Mouse (Mus musculus): Measurements from ENCODE around the gene Slc5a1. TPM values are rescaled to one million over a fixed set of nuclear protein-coding genes. Genes with fewer than 3 reads are reported as not detected.

Slc5a1 gene
- polyA plus RNA-seq (2012; rRNA removed) = 214 and 643 TPM in 2 replicates

DNA sequence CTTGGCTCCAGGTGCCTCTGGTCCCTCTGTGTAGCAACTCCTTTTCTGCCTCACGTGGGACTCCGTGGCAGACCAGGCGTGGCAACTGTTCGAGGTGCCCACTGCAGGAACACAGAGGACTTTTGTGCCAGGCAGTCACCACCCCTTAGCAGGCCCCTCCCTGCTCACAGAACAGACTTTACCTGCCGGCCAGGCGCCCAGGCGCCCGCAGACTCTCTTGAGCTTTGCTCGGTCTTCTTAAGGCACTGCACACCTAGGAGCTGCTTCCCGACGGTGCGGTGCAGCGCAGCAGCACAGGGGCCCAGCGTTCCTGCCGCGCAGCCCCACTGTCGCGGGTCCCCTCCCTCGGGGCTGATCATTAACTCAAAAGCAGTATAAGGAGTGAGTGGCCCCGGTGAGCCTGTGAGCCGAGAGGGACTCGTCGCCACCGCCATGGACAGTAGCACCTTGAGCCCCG is at the start of gene Slc5a1:
Gene Slc5a1, plus strand, starts transcription at position 195 of the 457 bp plus-strand sequence.
- no peak for DNase-seq (ENCODE audit: low read depth, low spot score)
- WGBS = 6% methylated on average over 25 of the region's 25 CpGs

- WGBS = 75% methylated on average over 10 of the region's 10 CpGs
- DNase-seq (ENCODE audit: low read depth, low spot score) = no peak
These were observed 47.8 kb upstream of the Slc5a1 start for GRCm38 (mm10) chr5:33056126-33056765.

- DNase-seq (ENCODE audit: low read depth, low spot score) = no peak
These were observed 33.9 kb upstream of the Slc5a1 start for GRCm38 (mm10) chr5:33070071-33070470.

DNA sequence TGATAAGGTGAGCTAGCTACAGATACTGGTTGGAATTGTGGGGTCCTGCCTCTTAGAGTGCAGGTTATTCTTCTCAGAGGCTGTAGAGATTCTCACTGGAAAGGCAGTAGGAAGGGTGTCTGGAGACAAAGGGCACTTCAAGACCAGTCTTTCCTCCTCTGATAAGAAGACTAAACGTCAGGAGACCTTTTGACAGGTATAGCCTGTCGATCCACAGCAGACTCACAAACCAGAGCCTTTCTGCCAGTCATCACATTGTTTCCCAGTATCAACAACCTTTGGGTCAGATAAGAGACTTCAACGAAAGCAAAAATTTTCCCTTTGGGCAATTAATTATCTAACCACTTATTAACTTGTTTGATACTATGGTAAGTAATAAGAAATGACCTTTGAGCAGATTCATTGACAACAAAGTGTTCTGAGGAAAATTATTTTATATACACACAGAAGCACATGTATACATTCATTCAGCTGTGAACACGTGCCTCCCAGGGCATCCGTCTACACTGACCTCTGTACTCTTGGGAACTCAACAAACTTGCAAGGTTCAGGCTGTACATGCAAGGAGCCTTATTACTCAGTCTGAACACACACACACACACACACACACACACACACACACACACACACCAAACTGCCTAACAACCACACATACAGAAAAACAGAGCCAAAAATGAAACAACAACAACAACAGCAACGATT is 27.4 kb upstream of the Slc5a1 start:
- no peak for DNase-seq (ENCODE audit: low read depth, low spot score)
- WGBS = 44% methylated on average over 6 of the region's 6 CpGs

GRCm38 (mm10) chr5:33082896-33083295 is 21.1 kb upstream of the Slc5a1 start:
- no peak for DNase-seq (ENCODE audit: low read depth, low spot score)
- WGBS = 70% methylated on average over 1 of the region's 1 CpGs

DNA sequence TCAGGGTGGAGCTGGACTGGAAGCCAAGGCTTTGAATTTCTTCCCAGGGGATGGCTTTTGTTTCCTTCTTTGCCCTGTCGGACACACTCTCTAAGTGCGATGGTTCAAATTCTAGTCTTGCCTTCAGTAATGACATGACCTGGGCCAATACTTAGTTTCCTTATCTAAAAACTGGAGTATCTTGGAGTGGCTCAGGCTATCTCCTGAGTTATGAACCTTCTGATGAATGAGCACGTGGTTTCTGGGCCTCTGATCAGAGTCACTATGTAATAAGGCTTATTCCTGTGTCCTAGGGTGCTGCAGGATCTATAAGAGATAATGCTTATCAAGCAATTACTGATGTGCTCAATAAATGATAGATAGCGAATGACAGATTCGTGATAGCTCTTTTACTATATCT is 19.4 kb upstream of the Slc5a1 start:
- DNase-seq (ENCODE audit: low read depth, low spot score) = no peak
- 90% methylated on average over 5 of the region's 5 CpGs for WGBS

- WGBS = 48% methylated on average over 6 of the region's 6 CpGs
These were observed 12.7 kb upstream of the Slc5a1 start for GRCm38 (mm10) chr5:33091342-33091741.

GRCm38 (mm10) chr5:33095315-33095714 is 8.7 kb upstream of the Slc5a1 start:
- WGBS = 82% methylated on average over 4 of the region's 4 CpGs
- no peak for DNase-seq (ENCODE audit: low read depth, low spot score)

More at GRCm38 (mm10) chr5:33091342-33091741, 12.7 kb upstream of the Slc5a1 start:
- no peak for DNase-seq (ENCODE audit: low read depth, low spot score)

DNA sequence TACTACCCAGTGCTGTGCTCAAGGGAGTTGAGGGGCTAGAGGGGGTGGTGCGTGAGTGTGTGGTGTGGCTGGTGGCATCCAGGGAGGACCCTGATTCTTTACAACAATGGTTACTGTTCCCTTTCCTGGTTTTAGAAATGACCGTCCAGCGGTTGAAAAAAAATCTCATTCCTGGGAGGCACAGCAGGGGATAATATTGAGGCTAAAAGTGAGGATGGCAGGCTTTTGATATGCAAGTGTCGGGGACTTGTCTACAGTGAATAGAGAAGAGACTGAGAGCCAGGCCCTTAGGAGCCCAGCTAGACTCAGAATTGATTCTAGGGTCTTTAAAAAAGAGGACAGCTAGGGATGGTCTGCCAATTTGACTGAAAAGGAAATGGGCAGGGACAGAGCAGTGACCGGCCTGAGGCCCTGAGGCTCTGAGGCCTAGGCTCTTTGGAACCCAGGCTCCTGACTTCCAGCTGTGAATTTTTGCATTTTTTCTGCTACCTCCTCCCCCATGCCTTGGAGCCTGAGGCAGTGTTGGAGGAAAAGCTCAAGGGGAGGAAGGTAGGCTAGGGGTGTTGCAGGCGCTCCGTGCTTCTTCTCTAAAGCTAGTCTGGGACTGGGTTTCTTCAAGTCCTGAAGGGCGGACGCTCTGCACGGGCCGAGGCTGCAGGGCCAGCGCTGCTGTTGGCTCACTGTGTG is 1.5 kb upstream of the Slc5a1 start:
- 79% methylated on average over 12 of the region's 12 CpGs for WGBS

GRCm38 (mm10) chr5:33104876-33105275 is 857 bp downstream of the Slc5a1 start:
- peak; percentile 87 for DNase-seq (ENCODE audit: low read depth, low spot score)
- whole genome bisulfite sequencing = 23% methylated on average over 1 of the region's 1 CpGs

More for the DNA sequence above, 1.5 kb upstream of the Slc5a1 start:
- DNase-seq (ENCODE audit: low read depth, low spot score) = no peak

DNA sequence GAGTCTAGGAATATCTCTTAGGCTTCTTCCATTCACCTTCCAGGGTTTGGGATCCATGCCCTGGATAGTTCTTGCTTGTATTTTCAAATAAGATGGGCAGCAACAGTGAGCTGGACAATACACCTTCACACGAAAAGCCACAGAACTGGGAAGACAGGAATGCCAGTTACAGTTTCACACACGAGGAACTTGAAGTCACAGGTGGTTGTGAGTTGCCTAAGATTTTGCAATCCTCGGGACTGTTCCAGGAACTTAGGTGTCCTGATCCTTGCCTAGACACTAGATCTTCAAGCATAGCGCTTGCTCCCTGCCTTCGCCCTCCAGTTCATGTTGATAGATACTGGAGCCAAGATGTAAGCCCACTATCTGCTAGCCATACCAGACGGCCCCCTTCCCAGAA is 1.6 kb downstream of the Slc5a1 start:
- WGBS = 30% methylated on average over 6 of the region's 6 CpGs

DNA sequence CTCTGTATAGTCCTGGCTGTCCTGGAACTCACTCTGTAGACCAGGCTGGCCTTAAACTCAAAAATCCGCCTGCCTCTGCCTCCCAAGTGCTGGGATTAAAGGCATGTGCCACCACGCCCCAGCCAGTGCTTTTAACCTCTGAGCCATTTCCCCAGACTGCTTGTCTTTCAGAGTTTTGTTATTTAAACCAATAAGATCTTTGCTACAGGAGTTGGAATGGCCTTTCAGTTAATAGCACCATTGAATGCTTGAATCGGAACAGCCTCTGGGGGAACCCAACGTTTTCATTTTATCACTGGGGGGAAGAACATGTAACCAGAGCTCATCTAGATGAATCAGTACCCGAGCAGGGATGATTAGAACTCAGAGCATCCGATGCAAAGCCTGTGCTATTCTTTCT is 3.0 kb downstream of the Slc5a1 start:
- DNase-seq (ENCODE audit: low read depth, low spot score) = no peak
- WGBS = 54% methylated on average over 6 of the region's 6 CpGs

More for the DNA sequence above, 1.6 kb downstream of the Slc5a1 start:
- DNase-seq (ENCODE audit: low read depth, low spot score) = no peak

GRCm38 (mm10) chr5:33107778-33108405 is 3.9 kb downstream of the Slc5a1 start:
- 27% methylated on average over 14 of the region's 14 CpGs for WGBS
- peak; percentile 62 for DNase-seq (ENCODE audit: low read depth, low spot score)

GRCm38 (mm10) chr5:33121871-33122315 is 17.9 kb downstream of the Slc5a1 start:
- WGBS = 39% methylated on average over 4 of the region's 4 CpGs
- no peak for DNase-seq (ENCODE audit: low read depth, low spot score)

DNA sequence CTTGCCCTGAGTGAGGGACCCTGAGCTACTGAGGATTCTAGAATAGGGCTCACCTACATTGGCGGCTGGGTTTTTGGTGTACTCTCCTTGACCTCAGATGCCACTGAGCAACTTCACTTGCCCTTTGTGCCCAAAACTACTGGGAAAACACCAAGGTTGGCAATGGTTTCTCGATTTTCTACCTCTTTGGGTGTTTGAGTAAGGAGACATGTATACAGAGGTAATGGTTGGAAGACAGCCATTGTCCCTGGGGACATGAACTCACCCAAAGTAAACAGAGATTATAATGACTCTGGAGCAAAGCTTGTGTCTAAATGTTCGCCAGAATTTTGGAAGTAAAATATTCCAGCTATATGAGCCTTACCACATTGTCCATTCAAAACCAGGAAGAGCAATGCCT is 19.6 kb downstream of the Slc5a1 start:
- WGBS = 25% methylated on average over 3 of the region's 3 CpGs

DNA sequence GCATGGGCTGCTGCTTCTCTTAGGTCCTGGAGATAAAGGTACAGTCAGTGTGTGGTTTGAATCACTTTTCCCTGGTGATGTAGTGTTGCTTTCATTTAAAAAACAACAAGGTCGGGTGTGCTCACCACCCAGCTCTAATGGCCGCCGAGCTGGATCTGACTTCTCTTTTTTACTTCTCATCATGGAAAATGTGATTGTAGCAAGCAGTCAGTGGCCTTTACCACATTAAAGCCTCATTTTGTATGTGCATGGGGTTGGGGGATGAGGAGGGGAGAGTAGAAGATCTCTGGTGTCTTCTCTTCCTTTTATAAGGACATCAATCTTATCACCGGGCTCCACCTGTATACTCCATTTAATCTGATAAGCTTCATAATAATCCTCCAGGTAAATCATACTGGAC is 21.3 kb downstream of the Slc5a1 start:
- 86% methylated on average over 4 of the region's 4 CpGs for WGBS
- DNase-seq (ENCODE audit: low read depth, low spot score) = no peak

More for the DNA sequence above, 19.6 kb downstream of the Slc5a1 start:
- no peak for DNase-seq (ENCODE audit: low read depth, low spot score)

- no peak for DNase-seq (ENCODE audit: low read depth, low spot score)
- 93% methylated on average over 4 of the region's 4 CpGs for WGBS
These were observed 30.1 kb downstream of the Slc5a1 start for GRCm38 (mm10) chr5:33134132-33134531.

GRCm38 (mm10) chr5:33135611-33136010 is 31.6 kb downstream of the Slc5a1 start:
- DNase-seq (ENCODE audit: low read depth, low spot score) = peak; percentile 54
- 26% methylated on average over 5 of the region's 5 CpGs for WGBS

DNA sequence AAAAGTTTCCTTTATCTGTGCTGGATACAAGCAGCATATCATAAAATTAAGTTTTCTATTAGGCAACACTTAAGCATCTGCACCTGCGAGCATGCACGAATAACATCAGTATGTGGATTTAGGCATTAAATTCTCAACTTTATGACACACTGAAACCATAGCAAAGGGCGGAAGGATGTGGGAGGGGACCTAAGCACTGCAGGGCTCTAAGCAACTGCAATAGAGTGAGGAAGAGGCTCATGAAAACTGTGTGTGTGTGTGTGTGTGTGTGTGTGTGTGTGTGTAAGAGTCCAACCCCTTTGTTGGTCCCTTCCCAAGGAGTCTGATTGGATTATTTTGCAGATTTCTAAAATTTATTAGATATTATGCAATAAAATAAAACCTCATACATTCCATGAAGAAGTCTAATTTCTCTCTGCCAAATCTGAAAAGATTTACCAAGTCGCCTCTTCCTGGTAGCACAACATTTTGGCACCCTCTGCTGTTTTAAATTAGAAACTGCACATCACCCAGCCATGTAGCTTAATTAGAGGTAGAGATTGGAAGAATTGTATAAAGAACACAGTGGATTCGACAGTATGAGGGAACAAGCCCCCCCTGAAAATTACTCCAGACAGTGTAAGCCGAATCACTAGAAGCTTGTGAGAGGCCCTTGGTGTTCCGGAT is 38.9 kb downstream of the Slc5a1 start:
- no peak for DNase-seq (ENCODE audit: low read depth, low spot score)
- 21% methylated on average over 7 of the region's 7 CpGs for WGBS
